Mouse (Mus musculus) frontal cortex, postnatal 36 days (tissue): ENCODE measurements around the gene Btbd35f19.
"Not testable (repeated sequence)": the region's sequence is repeated elsewhere in the genome, so short reads cannot be mapped to it uniquely, and the experiment has no call there.

Source experiments
- DNase-seq, 2 experiments: peaks; one replicate each; pipeline ENCODE4 v3.0.0; 2022; ENCODE audit warnings: low spot score in 2 of 2

The Btbd35f19 gene

GRCm38 (mm10) chrX:31383818-31384217 is at the start of gene Btbd35f19:
Gene Btbd35f19 (minus strand): TSS chrX:31383918.
- DNase-seq: not testable (repeated sequence)

GRCm38 (mm10) chrX:31341924-31342323 is 41.8 kb downstream of the Btbd35f19 start:
- DNase-seq: peak in 1 of 2 experiments; percentile 0

- not testable (repeated sequence) for DNase-seq
Observed at GRCm38 (mm10) chrX:31336154-31336553, 47.6 kb downstream of the Btbd35f19 start, which contains the start of gene Btbd35f26. Gene Btbd35f26 (plus strand): TSS chrX:31336454.
